Mouse (Mus musculus) spleen, postnatal 10 days (tissue): Measurements from ENCODE around the gene Adamts1.

Experiments used
- DNase-seq, 2 experiments: peaks; one replicate each; pipeline ENCODE4 v3.0.0; 2021 to 2022; ENCODE audit warnings: low spot score in 2 of 2

The Adamts1 gene

DNA sequence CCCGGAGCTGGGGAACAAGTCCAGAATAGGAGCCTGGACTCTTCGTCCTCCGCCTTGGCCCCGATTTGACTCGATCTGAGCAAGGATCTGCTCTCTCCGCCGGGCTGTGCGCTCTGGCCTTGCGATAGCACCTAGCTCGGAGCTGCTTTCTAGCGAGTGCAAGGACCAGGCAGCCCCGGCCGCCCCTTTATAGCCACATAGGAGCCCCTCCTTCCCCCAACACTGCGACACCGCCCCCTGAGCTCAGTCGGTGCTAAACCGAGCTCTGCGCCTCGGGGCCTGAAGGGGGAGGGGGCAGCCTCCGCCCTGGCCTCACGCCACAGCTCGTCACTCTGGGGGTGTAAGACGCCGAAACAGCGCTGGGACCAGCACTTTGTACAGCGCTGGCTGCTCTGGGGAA lies at the start of gene Adamts1:
Gene Adamts1 (minus strand): TSS at position 160 of the 400 bp plus-strand sequence.
- peak in 1 of 2 experiments; percentile 36 for DNase-seq

DNA sequence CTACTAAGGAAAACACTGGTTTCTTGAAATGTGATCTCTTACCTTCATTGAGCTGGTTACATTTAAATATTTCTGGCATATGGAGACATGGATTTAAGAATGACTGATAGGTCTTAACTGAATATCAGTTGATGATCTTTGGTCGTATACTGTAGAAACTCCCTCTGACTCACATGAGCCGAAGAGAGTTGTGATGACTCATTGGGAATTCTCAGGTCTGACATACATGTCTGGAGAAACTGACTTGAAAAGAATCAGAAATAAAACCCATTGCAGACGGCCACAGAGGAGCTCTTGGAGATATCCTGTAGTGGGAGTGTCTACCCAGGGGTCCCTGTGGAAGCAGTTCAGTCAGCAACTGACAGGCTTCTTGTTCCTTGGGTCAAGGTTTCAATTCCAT lies 24.2 kb upstream of the Adamts1 start:
- DNase-seq, result no peak

DNA sequence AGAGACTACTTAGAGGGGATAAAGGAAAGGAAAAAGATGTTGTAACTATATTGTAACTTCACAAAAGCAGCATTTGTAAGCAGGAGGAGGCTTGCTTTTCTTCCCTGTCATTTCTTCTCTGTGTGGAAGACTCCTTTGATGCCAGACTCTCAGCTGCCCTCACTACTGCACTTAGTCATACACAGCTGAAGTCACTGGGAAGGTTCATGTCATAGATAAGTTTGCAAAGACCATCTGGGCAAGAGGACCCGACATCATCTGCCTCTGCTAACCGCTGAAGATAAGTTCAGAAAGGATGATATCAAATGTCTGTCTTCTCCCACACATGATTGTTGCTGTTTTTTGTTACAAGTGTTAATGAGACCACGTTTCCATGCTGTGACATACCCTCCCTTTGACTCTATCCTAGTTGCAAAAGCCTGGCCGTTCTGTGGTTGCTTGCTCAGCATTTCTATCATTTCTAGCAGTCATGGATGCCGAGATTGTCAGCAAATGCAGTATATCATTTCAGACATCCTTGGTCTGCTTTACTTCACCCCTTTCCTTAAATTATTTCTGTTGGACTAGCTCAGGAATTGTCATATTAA lies 19.5 kb upstream of the Adamts1 start:
- no peak for DNase-seq

DNA sequence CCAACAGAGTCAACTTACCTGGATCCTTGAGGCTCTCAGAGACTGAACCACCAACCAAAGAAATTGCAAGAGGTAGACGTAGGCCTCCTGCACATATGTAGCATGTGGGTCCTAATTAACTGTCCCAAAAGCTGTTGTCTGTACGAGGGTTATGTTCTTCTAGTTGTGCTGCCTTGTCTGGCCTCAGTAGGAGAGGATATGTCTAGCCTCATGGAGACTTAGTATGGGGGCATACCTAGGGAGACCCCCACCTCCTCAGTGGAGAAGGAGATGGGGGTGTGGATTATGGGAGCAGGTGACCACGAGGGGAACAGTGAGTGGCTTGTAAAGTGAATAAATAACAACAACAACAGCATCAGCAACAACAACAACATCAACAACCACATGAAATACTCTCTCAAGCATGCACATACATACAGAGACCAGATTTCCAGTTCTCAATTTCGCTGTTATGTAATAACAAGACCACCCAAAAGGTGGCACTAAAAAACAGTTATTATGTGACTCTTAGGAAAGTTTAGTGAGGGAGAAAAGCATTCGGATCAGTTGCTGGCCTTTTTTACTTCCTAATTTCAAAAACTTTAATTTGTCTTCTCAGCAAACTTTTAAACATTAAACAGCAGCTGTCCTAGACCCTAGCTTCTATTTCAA lies 17.0 kb upstream of the Adamts1 start:
- no peak for DNase-seq

DNA sequence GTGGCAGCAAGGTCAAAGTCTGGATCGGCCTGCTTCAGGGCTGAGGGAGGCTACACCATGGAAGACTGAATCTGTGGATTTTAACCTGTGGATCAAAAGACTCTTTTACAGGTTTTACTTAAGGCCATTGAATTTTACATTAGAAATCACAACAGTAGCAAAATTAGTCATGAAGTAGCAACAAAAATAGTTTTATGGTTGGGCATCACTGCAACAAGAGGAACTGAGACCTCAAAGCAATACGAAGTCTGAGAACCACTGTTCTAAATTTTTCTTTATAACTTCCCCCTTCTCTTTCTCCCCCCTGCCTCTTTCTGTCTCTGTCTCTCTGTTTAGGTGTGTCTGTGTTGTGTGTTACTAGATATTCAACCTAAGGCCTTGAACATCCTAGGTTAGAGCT lies 11.2 kb upstream of the Adamts1 start:
- no peak for DNase-seq

DNA sequence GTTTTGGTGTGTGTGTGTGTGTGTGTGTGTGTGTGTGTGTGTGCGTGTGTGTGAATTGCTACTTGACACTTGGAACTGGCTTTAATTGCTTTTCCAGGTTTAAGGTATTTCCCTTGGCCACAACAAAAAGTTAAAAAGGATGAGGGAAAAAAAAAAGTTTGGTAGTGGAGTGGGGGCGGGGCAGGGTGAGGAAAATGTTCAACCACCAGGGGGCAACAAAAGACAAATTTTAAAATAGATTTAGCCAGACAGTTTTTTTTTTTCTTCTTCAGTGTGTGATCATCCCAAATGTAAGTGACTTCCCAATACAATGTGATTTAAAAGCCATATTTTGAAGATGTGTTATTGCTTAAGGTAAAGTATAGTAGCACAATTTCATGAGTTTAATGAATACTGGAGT lies 4.7 kb upstream of the Adamts1 start:
- DNase-seq, result peak in 1 of 2 experiments; percentile 28

DNA sequence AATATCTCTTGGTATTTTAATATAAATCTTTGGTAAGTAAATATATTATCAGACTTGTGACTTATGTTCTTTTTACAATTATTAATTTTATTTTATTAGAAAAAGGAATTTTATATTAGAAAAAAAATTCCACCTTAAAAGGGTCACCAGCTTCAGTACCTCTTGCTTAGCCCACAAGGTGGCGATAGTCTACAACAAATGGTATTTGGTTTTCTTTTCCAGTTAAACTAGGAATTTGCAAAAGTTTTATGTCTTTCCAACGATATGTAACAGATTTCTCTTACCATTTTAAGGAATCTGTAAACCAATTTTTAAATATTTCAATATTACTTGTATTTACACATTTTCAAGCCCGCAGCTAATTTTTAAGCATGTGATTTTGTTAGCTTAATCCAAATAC lies 4.2 kb upstream of the Adamts1 start:
- DNase-seq, result peak in 1 of 2 experiments; percentile 16

DNA sequence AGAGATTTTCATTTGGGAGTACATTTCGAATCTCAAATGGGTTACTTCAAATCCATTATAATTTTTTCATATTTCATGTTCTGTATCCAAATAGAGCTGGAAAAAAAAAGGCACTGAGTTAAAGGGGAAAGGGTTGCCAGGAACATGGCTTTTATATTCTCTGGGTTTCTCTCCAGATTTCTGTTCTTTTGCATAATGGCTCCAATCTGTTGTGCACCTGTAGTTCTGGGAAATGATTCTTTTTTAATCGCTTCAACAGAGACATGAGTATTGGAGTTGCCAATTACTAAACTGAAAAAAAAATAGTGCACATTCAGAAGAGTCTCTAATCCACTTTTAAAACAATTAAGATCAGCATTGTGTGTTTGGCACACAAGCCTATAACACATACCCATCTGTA lies 2.7 kb upstream of the Adamts1 start:
- DNase-seq, result no peak

DNA sequence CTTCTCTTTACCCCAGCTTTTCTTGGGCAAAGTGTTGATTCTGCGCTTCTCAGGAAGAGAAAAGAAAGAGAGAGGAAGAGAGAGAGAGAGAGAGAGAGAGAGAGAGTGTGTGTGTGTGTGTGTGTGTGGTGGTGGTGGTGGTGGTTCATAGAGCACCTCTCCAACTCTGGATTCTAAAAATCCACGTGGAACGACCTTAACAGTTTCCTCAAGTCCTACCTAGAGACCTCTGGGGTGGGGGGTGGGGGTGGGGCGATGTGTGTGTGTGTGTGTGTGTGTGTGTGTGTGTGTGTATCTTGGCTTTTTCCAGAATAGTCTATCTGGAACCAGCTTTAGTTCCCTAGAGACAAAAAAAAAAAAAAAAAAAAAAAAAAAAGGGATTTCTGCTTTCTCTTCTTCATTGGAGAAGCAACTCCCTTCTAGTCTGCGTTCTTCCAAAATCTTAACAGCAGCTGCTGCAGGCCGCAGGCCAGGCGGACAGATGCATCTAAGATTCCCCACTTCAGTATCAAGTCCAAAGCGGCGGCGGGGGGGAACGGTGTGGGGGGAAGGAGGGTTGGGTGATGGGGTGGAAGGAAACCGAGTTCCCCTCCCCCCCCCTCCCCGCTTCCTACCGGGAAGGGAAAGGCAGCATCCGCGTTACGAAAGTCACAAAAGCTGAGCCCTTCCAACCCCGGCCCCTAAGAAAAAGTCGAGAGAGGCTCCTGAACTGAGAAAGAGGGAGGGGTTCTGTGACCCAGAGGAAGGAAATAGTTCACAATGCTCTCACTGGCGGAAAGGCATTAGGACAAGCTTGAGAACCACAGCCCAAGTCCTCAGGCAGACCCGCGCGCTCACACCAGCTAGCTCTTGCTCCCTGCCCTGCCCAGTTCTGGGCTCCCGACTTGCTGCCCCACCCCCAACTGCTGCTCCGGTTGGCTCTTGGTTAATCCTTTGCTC lies 969 bp upstream of the Adamts1 start:
- DNase-seq, result peak in 1 of 2 experiments; percentile 29

DNA sequence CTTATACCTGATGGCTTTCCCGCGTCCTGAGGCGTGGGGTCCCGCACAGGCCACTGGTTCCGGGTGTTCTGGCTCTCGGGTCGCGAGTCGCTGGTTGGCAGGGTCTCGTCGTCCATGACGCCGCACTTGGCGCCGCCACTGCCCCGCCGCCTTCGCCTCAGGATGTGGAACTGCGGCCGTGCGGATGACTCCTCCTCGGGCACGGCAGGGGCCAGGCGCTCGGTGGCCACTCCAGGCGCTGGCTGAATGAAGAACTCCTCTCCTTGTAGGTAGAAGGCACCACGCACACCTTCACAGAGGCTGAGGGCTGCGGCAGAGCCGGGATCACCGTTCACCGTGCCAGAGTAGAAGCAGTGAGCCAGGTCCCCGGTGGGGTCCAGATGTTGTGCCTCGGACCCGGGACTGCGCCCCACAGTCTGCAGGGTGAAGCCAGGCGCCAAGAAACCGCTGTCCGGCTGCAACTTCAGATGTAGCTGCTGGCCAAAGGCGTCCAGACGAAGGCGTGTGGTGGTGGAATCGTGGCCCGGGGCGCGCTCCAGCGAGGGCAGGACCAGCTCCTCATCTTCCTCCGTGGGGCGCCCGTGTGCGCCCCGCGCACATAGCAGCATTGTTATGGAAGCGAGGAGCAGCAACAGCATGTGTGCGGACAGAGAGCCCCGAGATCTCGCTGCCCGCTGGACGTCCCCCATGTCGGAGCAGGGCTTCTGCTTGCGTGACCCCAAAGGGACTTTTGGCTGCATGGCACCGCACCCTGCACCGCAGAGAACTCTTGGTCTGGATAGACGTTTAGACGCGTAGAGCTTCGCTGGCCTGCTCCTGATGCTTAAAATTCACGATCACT lies 722 bp downstream of the Adamts1 start:
- no peak for DNase-seq

DNA sequence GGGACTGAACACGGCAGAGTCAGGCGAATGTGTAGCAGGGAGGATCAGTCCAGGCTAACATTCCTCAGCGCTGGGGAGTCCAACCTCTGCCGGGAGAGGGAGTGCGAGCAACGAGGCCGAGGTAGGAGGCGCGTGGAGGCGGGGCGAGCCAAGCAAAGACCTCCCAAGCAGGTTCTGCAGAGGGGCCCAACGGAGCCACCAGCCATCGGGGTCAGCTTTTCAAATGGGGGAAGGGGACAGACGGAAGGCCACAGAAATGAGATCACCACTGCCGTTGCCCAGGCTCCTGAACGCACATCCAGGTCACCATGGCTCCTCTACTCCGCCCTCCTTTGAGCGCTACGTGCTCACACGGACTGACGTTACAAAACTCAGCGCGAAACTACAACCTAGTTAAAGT lies 1.7 kb downstream of the Adamts1 start:
- peak in 1 of 2 experiments; percentile 20 for DNase-seq

DNA sequence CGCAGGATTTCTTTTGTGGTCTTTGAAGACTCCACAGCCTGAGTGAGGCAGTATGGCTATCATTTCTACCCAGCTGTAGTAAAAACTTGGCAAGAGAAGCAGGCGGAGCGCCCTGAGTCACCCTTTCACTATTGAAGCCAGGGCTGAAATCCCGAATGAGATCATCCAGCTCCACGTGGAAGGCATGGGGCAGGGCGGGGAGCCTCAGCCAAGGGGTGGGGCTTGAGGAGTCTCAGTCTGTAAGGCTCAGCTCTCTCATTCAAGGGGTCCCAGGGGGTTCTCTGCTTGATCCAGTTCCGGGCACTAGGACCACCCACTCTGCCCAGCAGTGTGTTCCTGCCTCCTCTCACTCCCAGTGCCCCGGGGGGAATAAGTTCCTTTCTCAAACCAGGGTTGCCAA lies 2.2 kb downstream of the Adamts1 start:
- peak in 1 of 2 experiments; percentile 17 for DNase-seq

DNA sequence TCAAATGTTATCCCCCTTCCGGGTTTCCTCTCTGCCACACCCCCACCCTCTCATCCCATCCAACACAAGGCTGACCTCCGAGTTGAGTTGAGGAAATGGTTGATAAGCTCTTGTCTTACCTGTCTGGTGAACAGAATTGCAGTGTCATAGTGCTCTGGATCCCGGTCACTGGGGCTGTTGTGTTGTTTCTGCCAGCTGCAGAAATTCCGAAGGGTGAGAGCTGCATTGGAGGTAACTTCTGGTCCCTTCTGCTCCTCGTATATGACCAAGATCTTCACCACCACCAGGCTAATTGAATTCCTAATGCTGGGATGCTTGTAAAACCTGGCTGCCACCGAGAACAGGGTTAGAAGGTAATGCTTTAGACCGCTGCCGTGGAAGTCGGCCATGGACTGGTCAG lies 2.9 kb downstream of the Adamts1 start:
- no peak for DNase-seq

DNA sequence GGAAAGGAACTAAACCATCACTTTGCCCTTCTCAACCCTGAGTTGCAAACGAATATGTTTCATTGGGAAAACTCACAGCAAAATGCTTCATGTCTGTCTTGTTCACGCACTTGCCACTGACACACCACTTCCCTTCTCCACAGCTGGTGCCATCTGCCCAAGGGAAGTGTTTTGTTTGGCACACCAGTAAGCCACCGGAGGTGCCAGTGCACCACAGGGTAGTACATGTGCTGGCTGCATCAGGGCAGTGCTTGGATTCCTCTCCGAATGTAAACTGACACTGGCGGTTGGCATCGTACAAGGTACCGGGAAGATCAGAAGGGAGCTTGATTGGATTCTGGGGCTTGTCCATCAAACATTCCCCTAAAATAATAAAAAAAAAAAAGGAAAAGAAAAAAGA lies 4.6 kb downstream of the Adamts1 start:
- no peak for DNase-seq

DNA sequence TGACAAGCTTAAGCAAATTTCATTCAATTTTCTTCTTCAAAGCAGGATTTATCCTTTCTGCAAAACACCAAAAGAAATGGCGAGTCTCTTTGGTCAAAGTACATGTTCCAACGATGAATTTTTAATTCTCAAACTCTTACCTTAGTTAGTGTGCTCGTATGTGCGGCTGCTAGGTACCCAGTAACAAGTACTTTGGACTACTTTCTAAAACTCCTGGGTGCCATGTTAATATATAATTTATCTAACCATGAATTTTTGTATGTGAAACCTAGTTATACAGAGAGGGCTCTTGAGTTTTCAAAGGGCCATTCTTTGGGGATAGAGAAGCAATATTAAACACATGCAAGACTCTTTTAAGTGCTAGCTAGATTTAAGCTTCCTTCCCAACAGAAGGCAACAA lies 5.8 kb downstream of the Adamts1 start:
- no peak for DNase-seq

DNA sequence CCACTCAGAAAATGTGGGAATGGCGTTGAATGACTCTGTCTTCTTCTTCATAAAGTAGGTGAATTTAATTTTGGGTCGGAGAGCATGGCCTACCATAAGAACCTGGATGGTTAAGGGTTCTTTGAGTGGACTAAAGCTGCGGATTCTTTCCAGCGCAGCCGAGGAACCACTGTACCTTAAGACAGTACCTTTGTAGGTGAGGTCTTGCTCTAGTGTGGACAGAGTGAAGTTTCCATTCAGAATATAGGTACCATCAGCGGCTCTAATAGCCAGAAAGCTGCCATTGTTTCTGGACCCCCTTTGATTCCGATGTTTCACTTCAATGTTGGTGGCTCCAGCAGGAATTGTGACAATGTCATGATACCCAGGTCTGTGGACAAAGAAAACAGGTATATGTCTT lies 7.2 kb downstream of the Adamts1 start:
- DNase-seq, result no peak

DNA sequence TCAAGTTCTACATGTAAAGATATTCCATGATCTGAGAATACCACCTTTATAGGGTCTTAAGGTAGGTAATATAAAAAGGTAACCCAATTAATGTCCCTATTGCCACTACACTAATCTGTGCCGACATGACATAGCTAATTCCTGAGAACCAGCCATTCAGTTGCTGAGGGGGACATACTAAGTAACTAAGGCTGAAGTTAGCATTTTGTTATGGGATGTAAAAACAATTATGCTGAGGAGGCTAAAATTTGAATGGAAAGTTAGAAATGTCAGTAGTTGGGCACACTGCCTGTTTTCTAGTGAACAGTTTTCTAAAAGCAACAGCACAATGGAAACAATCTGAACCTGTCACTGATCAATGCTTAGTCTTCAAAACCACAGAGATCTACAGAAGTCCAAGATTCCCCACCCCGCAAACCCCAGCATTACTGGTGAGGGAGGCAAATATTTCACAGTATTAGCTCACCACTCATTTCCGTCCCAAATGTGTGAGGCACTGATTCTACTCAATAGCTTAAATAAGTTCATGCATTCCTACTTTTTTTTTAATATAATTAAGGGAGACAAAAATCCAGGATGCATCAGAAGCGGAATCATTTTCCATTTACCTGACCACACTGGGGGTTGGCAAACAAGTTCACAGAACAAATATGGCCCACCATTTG lies 9.6 kb downstream of the Adamts1 start:
- no peak for DNase-seq

DNA sequence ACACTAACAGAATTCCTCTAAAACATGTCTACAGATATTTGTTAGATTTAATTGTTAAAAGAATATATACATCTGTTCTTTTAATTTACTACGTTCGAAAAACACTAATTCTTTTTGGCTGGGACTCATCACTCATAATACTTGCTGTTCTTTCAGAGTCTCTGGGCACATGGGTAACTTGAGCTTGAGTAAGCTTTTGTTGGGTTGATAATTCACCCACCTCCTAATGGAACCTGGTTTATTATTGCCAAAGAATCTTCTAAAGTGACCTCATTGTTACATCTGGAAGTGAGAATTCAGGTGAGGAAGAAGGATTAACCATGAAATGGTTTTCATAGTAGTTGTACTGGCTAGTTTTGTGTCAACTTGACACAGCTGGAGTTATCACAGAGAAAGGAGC lies 21.8 kb downstream of the Adamts1 start:
- DNase-seq, result no peak

DNA sequence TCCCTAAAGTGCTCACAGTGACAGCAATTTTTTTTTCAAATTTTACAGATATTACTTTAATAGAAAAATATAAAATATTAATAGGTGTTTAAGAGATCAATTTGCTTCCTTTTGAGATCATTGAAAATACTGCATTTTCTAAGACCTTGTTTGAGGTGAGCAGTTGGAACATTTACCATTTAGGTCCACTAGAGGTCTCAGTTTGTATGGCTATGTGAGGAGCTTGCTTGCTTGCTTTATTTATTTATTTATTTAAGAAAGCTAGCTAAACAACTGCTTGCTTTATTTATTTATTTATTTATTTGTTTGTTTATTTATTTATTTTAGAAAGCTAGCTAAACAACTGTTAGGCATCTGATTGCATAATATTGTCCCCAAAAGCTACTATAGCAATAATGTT lies 23.1 kb downstream of the Adamts1 start:
- no peak for DNase-seq

DNA sequence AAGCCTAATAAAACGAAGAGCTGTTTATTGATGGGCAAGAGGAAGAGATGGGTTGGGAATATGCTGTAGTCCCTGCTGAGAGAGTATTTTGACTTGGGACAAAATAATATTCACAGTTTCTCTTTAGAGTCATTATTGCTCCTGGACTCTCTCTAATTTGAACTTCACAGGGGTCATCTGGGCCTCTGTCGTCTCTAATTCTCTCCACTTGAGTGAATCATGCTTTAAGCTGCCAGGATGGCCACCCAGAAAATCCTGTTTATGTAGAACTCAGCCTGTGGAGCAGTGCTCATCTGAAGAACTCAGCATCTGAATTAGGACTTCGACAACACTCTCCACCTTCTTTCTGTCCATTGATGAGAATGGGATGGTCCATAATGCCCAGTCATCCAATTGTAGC lies 30.6 kb downstream of the Adamts1 start:
- no peak for DNase-seq

DNA sequence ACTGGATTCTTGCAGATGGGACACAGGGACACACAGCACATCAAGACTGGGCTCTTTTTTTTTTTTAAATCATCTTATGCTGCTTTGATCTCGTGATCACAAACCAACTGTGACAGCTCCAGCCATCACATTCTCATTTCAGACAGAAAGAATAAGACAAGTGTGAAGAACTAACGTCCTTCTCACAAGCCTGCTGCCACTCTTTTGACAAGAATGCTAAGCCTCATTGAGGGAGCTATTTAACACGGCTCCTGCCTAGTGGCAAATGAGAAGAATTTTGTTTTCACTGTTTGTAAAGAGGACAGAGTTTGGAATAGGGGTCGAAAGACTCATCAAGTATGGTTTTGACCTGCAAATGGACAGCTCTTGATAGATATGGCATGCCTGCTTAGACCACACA lies 35.6 kb downstream of the Adamts1 start:
- DNase-seq, result no peak
